Mouse (Mus musculus) CH12.LX (cell line): ENCODE measurements around the gene Tcp10c.
"Not testable (repeated sequence)": the region's sequence is repeated elsewhere in the genome, so short reads cannot be mapped to it uniquely, and the experiment has no call there.

Experiments
- CTCF ChIP-seq, 2 experiments: IDR thresholded peaks in 1 of 2; conservative IDR thresholded peaks in 1 of 2; 2 replicates each; pipeline ENCODE4 v1.5.1; 2011 to 2012; ENCODE audit warnings: low read depth in 2 of 2, low read length in 2 of 2, improper control_type of control experiment in 1 of 2, inconsistent platforms in 1 of 2, mild to moderate bottlenecking in 1 of 2, moderate library complexity in 1 of 2
- JUND ChIP-seq: conservative IDR thresholded peaks from 2 replicates; pipeline ENCODE4 v1.6.1; 2011; ENCODE audit warnings: low read depth, low read length, improper control_type of control experiment
- MXI1 ChIP-seq: IDR thresholded peaks from 2 replicates; pipeline ENCODE4 v1.6.1; 2011; ENCODE audit warnings: mild to moderate bottlenecking, low read depth, low read length, improper control_type of control experiment

DNA sequence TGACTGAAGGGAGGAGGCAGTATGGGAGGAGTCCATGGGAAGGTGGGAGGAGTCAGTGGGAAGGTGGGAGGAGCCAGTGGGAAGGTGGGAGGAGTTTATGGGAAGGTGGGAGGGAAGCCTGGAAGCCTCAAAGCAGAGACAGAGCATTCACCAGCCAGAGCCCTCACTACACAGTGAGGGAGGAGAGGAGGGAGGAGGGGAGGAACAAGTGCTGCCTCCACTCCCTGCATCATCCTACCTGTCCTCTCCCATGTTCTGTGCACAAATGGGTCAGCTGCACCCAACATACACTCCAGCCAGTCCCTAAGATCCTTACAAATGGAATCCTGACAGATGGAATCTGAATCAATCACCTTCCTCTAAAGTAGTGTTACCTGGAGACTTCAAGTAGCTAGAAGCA, 47.7 kb downstream of the Tcp10c start:
- not testable (repeated sequence) for TF ChIP-seq CTCF (conservative IDR thresholded peaks at IDR 0.05 in 1 of 2, IDR thresholded peaks at IDR 0.05 in 1 of 2; ENCODE audit: low read depth in 2 of 2, low read length in 2 of 2); JUND; MXI1
